Mouse (Mus musculus) c-Kit-negative CD71-positive TER-119-positive erythroid progenitor cells, embryonic 14.5 days (primary cell): ENCODE data around the gene Stoml1.

ENCODE experiments used
- DNase-seq: peaks from one replicate; pipeline ENCODE4 v3.0.0-alpha.2; 2013; ENCODE audit warnings: low read depth, low spot score

Stoml1 gene

DNA sequence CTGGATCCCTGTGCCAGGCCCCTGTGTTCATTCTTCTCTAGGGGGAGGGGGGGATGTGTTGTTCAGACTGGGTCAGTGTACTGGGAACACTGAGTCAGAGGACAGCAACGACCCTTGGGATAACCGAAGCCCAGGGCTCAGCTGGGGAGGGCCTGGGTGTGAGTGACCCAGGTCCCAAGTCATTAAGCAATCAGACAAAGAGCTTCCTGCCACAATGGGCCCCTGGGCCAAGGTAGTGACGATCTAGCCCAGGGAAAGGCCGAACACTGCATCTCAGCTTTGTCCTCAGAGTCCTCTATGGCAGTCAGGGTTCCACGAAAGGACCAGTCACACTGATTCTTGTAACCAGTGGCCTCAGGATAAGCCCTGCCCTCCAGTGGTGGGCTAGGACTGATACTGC, 50.2 kb downstream of the Stoml1 start:
- DNase-seq, result no peak

GRCm38 (mm10) chr9:58303599-58304271, 50.8 kb downstream of the Stoml1 start:
- DNase-seq, result no peak

GRCm38 (mm10) chr9:58305686-58306085, 52.7 kb downstream of the Stoml1 start:
- DNase-seq, result no peak

- DNase-seq, result no peak
Observed at GRCm38 (mm10) chr9:58308395-58308794, 55.4 kb downstream of the Stoml1 start.

DNA sequence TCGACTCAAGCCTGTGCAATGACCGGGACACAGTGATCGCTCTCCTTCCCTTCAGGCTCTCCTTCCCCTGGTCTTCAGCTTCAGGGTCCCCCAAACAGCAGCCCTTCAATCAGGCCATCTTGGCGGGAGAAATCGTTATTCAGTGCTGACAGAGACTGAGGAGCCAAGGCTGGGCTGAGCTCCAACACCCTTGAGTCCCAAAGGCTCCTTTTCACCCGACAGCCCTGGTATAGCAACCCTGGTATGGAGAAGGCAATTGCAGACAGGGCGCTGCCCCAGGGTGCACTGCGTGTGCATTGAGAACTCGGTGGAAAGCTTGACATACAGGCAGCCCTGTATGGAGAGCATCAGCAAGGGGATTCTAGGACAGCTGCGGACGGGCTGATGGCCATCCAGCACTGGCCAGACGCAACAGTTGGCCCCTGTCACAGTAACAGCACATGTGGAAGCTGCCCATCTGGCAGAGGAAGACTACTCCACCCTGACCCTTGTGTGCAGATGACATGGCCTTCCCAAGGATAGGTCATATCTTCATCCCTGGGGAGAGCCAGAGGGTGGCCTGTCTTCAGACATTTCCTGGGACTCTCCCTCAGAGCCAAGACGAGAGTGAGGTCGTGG, 57.2 kb downstream of the Stoml1 start:
- no peak for DNase-seq

GRCm38 (mm10) chr9:58311191-58311910, 58.4 kb downstream of the Stoml1 start:
- DNase-seq, result no peak
